In the genomic region with DNA sequence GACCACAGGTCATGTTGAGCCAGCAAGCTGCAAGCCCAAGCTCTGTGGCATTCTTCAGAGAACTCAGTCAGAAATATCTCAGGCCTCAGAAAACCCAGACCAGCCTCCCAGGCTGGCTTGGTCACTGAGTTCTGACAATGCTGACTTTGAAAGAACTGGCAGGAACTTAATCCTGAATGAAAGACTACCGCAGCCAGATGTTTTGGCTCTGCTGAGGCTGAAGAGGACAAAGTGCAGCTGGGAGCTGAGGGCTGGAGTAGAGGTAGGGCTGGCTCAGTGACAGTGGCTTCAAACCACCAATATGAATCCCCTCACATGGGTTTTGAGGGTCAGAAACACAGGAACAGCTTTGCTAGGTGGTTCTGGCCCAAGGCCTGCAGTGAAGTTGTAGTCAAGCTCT, we compare ENCODE assay signal across 14 mouse cellular contexts.
DNase-seq lines count a peak whose midpoint lies in the region; ATAC-seq and TF ChIP-seq lines count a peak whose summit lies in the region.
"Had no signal": no experiment of that assay in that cellular context is flagged by ENCODE, and none has a peak within 500 bp of the region (broad histone marks: within the 10 kb centered on the region; RNA-seq: fewer than 3 reads in every experiment).

No protein-coding gene starts in this region.

- no peaks in the 10 kb centered on the region for H3K9me3 ChIP-seq in heart, embryonic 11.5 days (replicated peaks; ENCODE audit: control insufficient read depth, low read length)
- no peaks in the 10 kb centered on the region for H3K9me3 ChIP-seq in midbrain, embryonic 10.5 days (replicated peaks)
- no peaks in the 10 kb centered on the region for H3K9me3 ChIP-seq in midbrain, embryonic 15.5 days
- H3K9me3 ChIP-seq in limb, embryonic 15.5 days = no peaks in the 10 kb centered on the region
- H3K9me3 ChIP-seq: forebrain, embryonic 13.5 days; hindbrain, embryonic 10.5 days; liver, embryonic 13.5 days had no signal

- H3K79me2 ChIP-seq in heart, adult 2 months (replicated peaks; ENCODE audit: control insufficient read depth, insufficient read depth, low read length) = no peaks in the 10 kb centered on the region

- no peak for TF ChIP-seq POLR2A in heart, adult 2 months (IDR thresholded peaks at IDR 0.05; ENCODE audit: insufficient read depth, low read depth, low read length)

- no peak overlapping the region for H3K27ac ChIP-seq in heart, adult 2 months
- no peak overlapping the region for H3K27ac ChIP-seq in heart, embryonic 11.5 days (ENCODE audit: low read depth, low read length)
- peak overlapping the region; percentile 23; the same call in 1 of the 2 replicates for H3K27ac ChIP-seq in midbrain, embryonic 10.5 days (replicated peaks)
- H3K27ac ChIP-seq in midbrain, embryonic 15.5 days = no peak overlapping the region
- peak overlapping the region; percentile 75 for H3K27ac ChIP-seq in limb, embryonic 15.5 days
- H3K27ac ChIP-seq: forebrain, embryonic 13.5 days; hindbrain, embryonic 10.5 days; liver, embryonic 13.5 days had no signal

- 65% methylated on average over 1 of the region's 1 CpGs for WGBS in heart, adult 2 months
- WGBS in heart, embryonic 11.5 days (ENCODE audit: insufficient replicate concordance) = 61% methylated on average over 1 of the region's 1 CpGs
- WGBS in midbrain, embryonic 10.5 days = 12% methylated on average over 1 of the region's 1 CpGs
- 15% methylated on average over 1 of the region's 1 CpGs for WGBS in midbrain, embryonic 15.5 days
- WGBS in limb, embryonic 15.5 days = 32% methylated on average over 1 of the region's 1 CpGs

- H3K4me3 ChIP-seq in heart, adult 2 months = no peak overlapping the region
- H3K4me3 ChIP-seq in heart, embryonic 11.5 days (ENCODE audit: low read depth, low read length) = no peak overlapping the region
- H3K4me3 ChIP-seq in midbrain, embryonic 10.5 days = no peak overlapping the region
- H3K4me3 ChIP-seq in midbrain, embryonic 15.5 days = no peak overlapping the region
- H3K4me3 ChIP-seq in limb, embryonic 15.5 days = no peak overlapping the region
- H3K4me3 ChIP-seq: forebrain, embryonic 13.5 days; hindbrain, embryonic 10.5 days; liver, embryonic 13.5 days had no signal

- H3K36me3 ChIP-seq in heart, adult 2 months (ENCODE audit: control insufficient read depth, insufficient read depth, low read length) = no peaks in the 10 kb centered on the region
- no peaks in the 10 kb centered on the region for H3K36me3 ChIP-seq in heart, embryonic 11.5 days (ENCODE audit: control insufficient read depth, insufficient read depth, low read length)
- H3K36me3 ChIP-seq in midbrain, embryonic 10.5 days = no peaks in the 10 kb centered on the region
- no peaks in the 10 kb centered on the region for H3K36me3 ChIP-seq in midbrain, embryonic 15.5 days (replicated peaks)
- no peaks in the 10 kb centered on the region for H3K36me3 ChIP-seq in limb, embryonic 15.5 days
- H3K36me3 ChIP-seq: hindbrain, embryonic 10.5 days; liver, embryonic 13.5 days had no signal

- no peaks in the 10 kb centered on the region; the same call in 1 of the 2 replicates for H3K4me1 ChIP-seq in heart, adult 2 months (ENCODE audit: control insufficient read depth, insufficient read depth, low read length)
- H3K4me1 ChIP-seq in heart, embryonic 11.5 days (ENCODE audit: control insufficient read depth, insufficient read depth, low read length) = no peaks in the 10 kb centered on the region
- peaks cover 14% of the 10 kb centered on the region for H3K4me1 ChIP-seq in midbrain, embryonic 10.5 days
- H3K4me1 ChIP-seq in midbrain, embryonic 15.5 days = no peaks in the 10 kb centered on the region
- peaks cover 51% of the 10 kb centered on the region for H3K4me1 ChIP-seq in limb, embryonic 15.5 days
- H3K4me1 ChIP-seq: forebrain, embryonic 13.5 days; liver, embryonic 13.5 days had no signal

- peak; percentile 32 to 44 for DNase-seq in heart, adult 2 months
- DNase-seq in midbrain, embryonic 10.5 days (ENCODE audit: low spot score) = peak; percentile 16
- DNase-seq in right cerebral cortex, adult 18-20 months = no peak
- no peak for DNase-seq in layer of hippocampus, postnatal 36 days
- no peak for DNase-seq in spleen, postnatal 14 days (ENCODE audit: low spot score in 2 of 2)
- DNase-seq: cerebellum, adult 8-10 months; liver, embryonic 13.5 days; right cerebral cortex, postnatal 25 days; thymus, postnatal 36 days had no signal

- no peak for TF ChIP-seq EP300 in heart, adult 2 months (IDR thresholded peaks at IDR 0.05; ENCODE audit: insufficient read depth, low read depth, low read length)

- no peaks in the 10 kb centered on the region for H3K27me3 ChIP-seq in heart, adult 2 months (ENCODE audit: control insufficient read depth, insufficient read depth, low read length)
- H3K27me3 ChIP-seq in heart, embryonic 11.5 days (ENCODE audit: control insufficient read depth, insufficient read depth, low read length) = no peaks in the 10 kb centered on the region
- no peaks in the 10 kb centered on the region; the same call in 1 of the 2 replicates for H3K27me3 ChIP-seq in midbrain, embryonic 10.5 days (ENCODE audit: low read depth, poor library complexity, severe bottlenecking)
- no peaks in the 10 kb centered on the region for H3K27me3 ChIP-seq in midbrain, embryonic 15.5 days (replicated peaks)
- H3K27me3 ChIP-seq in limb, embryonic 15.5 days = no peaks in the 10 kb centered on the region
- H3K27me3 ChIP-seq: forebrain, embryonic 13.5 days had no signal

- ATAC-seq in heart, embryonic 11.5 days (replicated peaks; ENCODE audit: insufficient number of reproducible peaks, low FRiP score, low TSS enrichment) = no peak
- ATAC-seq in midbrain, embryonic 15.5 days (replicated peaks) = no peak
- peak; percentile 40 for ATAC-seq in limb, embryonic 15.5 days (ENCODE audit: insufficient number of reproducible peaks, low FRiP score, low TSS enrichment, low read depth)
- ATAC-seq: forebrain, embryonic 13.5 days had no signal

- no peak for TF ChIP-seq CTCF in heart, adult 2 months (IDR thresholded peaks at IDR 0.05)

- no peak overlapping the region for H3K9ac ChIP-seq in heart, adult 2 months (ENCODE audit: low read depth, low read length)
- no peak overlapping the region for H3K9ac ChIP-seq in heart, embryonic 11.5 days (ENCODE audit: low read depth, low read length)
- no peak overlapping the region for H3K9ac ChIP-seq in midbrain, embryonic 15.5 days
- no peak overlapping the region for H3K9ac ChIP-seq in limb, embryonic 15.5 days
- H3K9ac ChIP-seq: forebrain, embryonic 13.5 days; liver, embryonic 13.5 days had no signal

- no peak overlapping the region for H3K4me2 ChIP-seq in heart, embryonic 11.5 days
- H3K4me2 ChIP-seq in midbrain, embryonic 15.5 days = no peak overlapping the region
- no peak overlapping the region for H3K4me2 ChIP-seq in limb, embryonic 15.5 days
- H3K4me2 ChIP-seq: forebrain, embryonic 13.5 days; liver, embryonic 13.5 days had no signal

- intact Hi-C loops in heart, adult 2 months (cut with DNase I) = no loop called here

Comparison
In these comparisons a context has a peak if more than half of its experiments do, and no peak if none do; other contexts are left out.
1. H3K27ac ChIP-seq: peak in midbrain, embryonic 10.5 days (single experiment) and limb, embryonic 15.5 days (single experiment); none in heart, adult 2 months (single experiment), heart, embryonic 11.5 days (single experiment) and midbrain, embryonic 15.5 days (single experiment).
2. DNase-seq: peak in heart, adult 2 months (2 of 2) and midbrain, embryonic 10.5 days (single experiment); none in right cerebral cortex, adult 18-20 months (single experiment), layer of hippocampus, postnatal 36 days (0 of 2) and spleen, postnatal 14 days (0 of 2).